Mouse (Mus musculus): ENCODE results near the gene H2-DMb2.

The H2-DMb2 gene

GRCm38 (mm10) chr17:34143033-34143432, at the start of gene H2-DMb2:
TSS of gene H2-DMb2 (plus strand) at chr17:34143307.
- DNase-seq = no peak

GRCm38 (mm10) chr17:34094283-34095035, 48.6 kb upstream of the H2-DMb2 start:
- DNase-seq = no peak

- no peak for DNase-seq
Observed at GRCm38 (mm10) chr17:34096497-34097010, 46.6 kb upstream of the H2-DMb2 start.

GRCm38 (mm10) chr17:34097272-34097671, 45.8 kb upstream of the H2-DMb2 start:
- DNase-seq = no peak

- no peak for DNase-seq
Observed at GRCm38 (mm10) chr17:34098709-34099479, 44.2 kb upstream of the H2-DMb2 start.

- no peak for DNase-seq
Observed at GRCm38 (mm10) chr17:34099531-34099930, 43.6 kb upstream of the H2-DMb2 start.

DNA sequence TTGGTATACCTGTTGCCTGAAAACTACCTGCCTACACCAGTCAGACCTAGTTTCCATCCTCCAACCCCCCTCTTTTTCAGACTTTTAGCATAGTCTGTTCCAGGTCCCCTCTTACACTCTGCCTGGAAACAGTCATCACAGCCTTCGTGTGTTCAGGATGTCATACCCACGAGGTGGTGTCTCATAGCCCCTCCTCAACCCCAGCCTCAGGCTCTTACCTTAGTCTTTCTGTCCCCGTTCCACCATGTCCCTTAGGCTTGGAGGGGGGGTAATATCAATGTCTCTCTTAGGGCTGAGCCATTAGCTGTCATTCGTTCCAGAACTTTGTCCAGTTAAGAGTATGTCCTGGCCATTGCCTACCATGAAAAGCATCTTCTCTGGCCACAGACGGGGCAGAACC, 41.9 kb upstream of the H2-DMb2 start:
- no peak for DNase-seq

DNA sequence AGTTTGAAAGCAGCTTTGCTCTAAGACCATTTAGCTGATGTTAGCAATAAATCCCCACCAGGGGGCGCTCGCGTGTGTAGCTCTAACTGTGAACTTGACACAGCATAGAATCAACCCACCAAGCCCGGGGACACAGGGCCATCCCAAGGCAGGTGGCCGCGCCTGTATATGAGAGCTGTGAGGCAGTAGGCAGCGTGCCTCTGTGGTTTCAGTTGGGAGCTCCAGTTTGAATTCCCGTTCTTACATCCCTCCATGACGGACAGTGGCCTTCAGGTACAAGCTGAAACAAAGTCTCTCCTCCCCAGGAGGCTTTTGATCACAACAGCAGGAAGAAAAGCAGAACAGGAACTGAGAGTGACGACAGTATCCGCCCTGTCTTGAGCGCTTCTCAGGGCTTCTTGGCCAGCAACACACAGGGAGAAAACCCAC, 41.5 kb upstream of the H2-DMb2 start:
- peak; percentile 84 for DNase-seq

DNA sequence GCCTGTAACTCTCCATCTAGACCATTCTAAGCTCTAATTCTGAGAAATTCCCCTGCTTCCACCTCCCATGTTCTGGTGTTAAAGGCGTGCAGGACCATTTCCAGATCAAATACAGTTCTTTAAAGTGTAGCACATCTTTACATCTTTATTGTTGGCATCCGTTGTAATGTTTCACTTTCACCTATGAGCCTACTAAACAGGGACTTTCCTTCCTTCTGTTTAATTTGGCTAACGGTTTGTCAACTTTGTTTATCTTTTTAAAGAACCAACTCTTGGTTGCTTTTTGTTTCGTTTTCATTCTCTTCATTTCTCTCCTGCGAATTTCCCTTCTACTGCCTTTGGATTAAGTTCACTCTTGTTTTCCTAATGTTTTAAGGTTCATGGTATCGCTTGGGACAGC, 40.3 kb upstream of the H2-DMb2 start:
- DNase-seq = no peak

DNA sequence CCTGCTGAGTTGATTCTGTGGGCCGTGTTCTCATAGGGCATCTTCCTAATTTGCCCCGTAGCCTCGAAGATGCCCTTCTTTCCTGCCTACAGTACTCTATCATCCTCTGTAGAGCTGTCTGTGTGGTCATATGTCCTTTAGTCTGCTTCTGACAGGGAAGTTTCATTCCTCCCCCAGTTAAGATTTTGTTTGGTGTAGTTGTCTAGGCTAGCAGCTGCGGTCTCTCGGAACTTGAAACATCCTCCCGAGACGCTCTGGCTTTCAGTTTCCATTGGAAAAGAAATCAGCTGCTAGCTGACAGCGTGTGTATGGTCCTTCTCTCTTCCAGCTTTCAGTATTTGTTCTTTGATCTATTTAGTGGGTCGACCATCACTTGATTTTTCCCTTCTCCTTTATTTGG, 38.3 kb upstream of the H2-DMb2 start:
- no peak for DNase-seq

GRCm38 (mm10) chr17:34106555-34106954, 36.6 kb upstream of the H2-DMb2 start:
- no peak for DNase-seq

- DNase-seq = no peak
Observed at GRCm38 (mm10) chr17:34107109-34107867, 35.8 kb upstream of the H2-DMb2 start.

- no peak for DNase-seq
Observed at GRCm38 (mm10) chr17:34108460-34108859, 34.6 kb upstream of the H2-DMb2 start.

- DNase-seq = no peak
Observed at GRCm38 (mm10) chr17:34109038-34109805, 33.9 kb upstream of the H2-DMb2 start.

- no peak for DNase-seq
Observed at GRCm38 (mm10) chr17:34109806-34110195, 33.3 kb upstream of the H2-DMb2 start.

GRCm38 (mm10) chr17:34110309-34110708, 32.8 kb upstream of the H2-DMb2 start:
- DNase-seq = no peak

GRCm38 (mm10) chr17:34114114-34114513, 29.0 kb upstream of the H2-DMb2 start:
- no peak for DNase-seq

- peak; percentile 23 for DNase-seq
Observed at GRCm38 (mm10) chr17:34116736-34117370, 26.3 kb upstream of the H2-DMb2 start.

GRCm38 (mm10) chr17:34117421-34118112, 25.5 kb upstream of the H2-DMb2 start:
- no peak for DNase-seq

- peak; percentile 64 for DNase-seq
Observed at GRCm38 (mm10) chr17:34118113-34118872, 24.8 kb upstream of the H2-DMb2 start.

DNA sequence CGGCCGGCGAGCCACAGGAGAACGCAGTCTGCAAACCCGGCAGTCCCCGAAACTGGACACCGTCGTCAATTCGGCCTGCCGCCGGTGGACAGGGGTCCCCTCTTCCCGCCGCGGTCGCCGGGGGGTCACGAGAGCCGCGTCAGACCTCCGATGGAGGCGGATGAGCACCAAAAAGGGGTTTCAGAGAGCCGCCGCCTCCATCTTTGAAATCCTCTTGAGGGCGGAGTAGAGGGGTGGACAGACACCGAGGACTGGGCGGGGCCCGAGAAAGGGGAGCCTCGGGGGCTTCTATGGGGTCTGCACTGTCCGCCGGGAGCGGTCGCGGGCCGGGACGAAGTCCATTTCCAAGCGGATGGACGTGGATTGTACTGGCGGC, 24.2 kb upstream of the H2-DMb2 start:
- no peak for DNase-seq

All from cerebellum, adult 11 months (tissue).